Mouse (Mus musculus) lung, postnatal 14 days (tissue): ENCODE measurements around the gene Cnnm1.

Experiments
- DNase-seq: peaks from one replicate; pipeline ENCODE4 v3.0.0; 2021

The Cnnm1 gene

GRCm38 (mm10) chr19:43440112-43440737, at the start of gene Cnnm1:
Cnnm1 (plus strand) TSS chr19:43440436.
- DNase-seq: peak; percentile 3

- DNase-seq: peak; percentile 60
These were observed 43.9 kb upstream of the Cnnm1 start for GRCm38 (mm10) chr19:43396327-43396726.

- DNase-seq: no peak
These were observed 33.1 kb upstream of the Cnnm1 start for GRCm38 (mm10) chr19:43407181-43407580.

- no peak for DNase-seq
These were observed 24.7 kb upstream of the Cnnm1 start for GRCm38 (mm10) chr19:43415565-43415964.

- no peak for DNase-seq
These were observed 19.7 kb upstream of the Cnnm1 start for GRCm38 (mm10) chr19:43420506-43420905.

GRCm38 (mm10) chr19:43424082-43424481, 16.2 kb upstream of the Cnnm1 start:
- no peak for DNase-seq

GRCm38 (mm10) chr19:43427446-43428224, 12.6 kb upstream of the Cnnm1 start:
- DNase-seq: no peak

- no peak for DNase-seq
These were observed 990 bp upstream of the Cnnm1 start for GRCm38 (mm10) chr19:43439246-43439645.

- DNase-seq: no peak
These were observed 778 bp downstream of the Cnnm1 start for GRCm38 (mm10) chr19:43440768-43441660.

GRCm38 (mm10) chr19:43441661-43441990, 1.4 kb downstream of the Cnnm1 start:
- DNase-seq: no peak

- no peak for DNase-seq
These were observed 2.0 kb downstream of the Cnnm1 start for GRCm38 (mm10) chr19:43442269-43442668.

GRCm38 (mm10) chr19:43442906-43443305, 2.7 kb downstream of the Cnnm1 start:
- no peak for DNase-seq

GRCm38 (mm10) chr19:43444636-43445205, 4.5 kb downstream of the Cnnm1 start:
- DNase-seq: no peak

- no peak for DNase-seq
These were observed 11.3 kb downstream of the Cnnm1 start for GRCm38 (mm10) chr19:43451563-43451962.

- no peak for DNase-seq
These were observed 11.9 kb downstream of the Cnnm1 start for GRCm38 (mm10) chr19:43452176-43452575.

- no peak for DNase-seq
These were observed 12.8 kb downstream of the Cnnm1 start for GRCm38 (mm10) chr19:43453025-43453424.

- no peak for DNase-seq
These were observed 19.7 kb downstream of the Cnnm1 start for GRCm38 (mm10) chr19:43459948-43460347.

GRCm38 (mm10) chr19:43460481-43460880, 20.2 kb downstream of the Cnnm1 start:
- DNase-seq: no peak

- no peak for DNase-seq
These were observed 21.9 kb downstream of the Cnnm1 start for GRCm38 (mm10) chr19:43462141-43462540.

- DNase-seq: no peak
These were observed 23.5 kb downstream of the Cnnm1 start for GRCm38 (mm10) chr19:43463546-43464293.

GRCm38 (mm10) chr19:43464294-43464687, 24.1 kb downstream of the Cnnm1 start:
- DNase-seq: no peak

GRCm38 (mm10) chr19:43465076-43465475, 24.8 kb downstream of the Cnnm1 start:
- DNase-seq: no peak
